Mouse (Mus musculus) intestine, embryonic 15.5 days (tissue): Measurements from ENCODE around the gene Ube2l6. TPM values are rescaled to one million over a fixed set of nuclear protein-coding genes. Genes with fewer than 3 reads are reported as not detected.
A peak's percentile ranks its signal among the peaks of the same experiment; 100 is the strongest.

ENCODE experiments used
- ATAC-seq: fragments of 200-750 bp; cut with Nextera tagmentation; 2 replicates; pipeline ENCODE4 v1.8.0; 2017; ENCODE audit warnings: moderate TSS enrichment, moderate library complexity
- H3K27ac ChIP-seq: fragments of 300-500 bp; sonication (generic); 2 replicates; pipeline ENCODE4 v1.5.1; 2015; ENCODE audit warnings: mild to moderate bottlenecking, inconsistent platforms
- H3K27me3 ChIP-seq: fragments of 300-500 bp; sonication (generic); replicated peaks from 2 replicates; pipeline ENCODE4 v1.6.1; 2015; ENCODE audit warnings: inconsistent platforms
- H3K36me3 ChIP-seq: fragments of 300-500 bp; sonication (generic); 2 replicates; pipeline ENCODE4 v1.6.1; 2015; ENCODE audit warnings: inconsistent platforms
- H3K4me1 ChIP-seq: fragments of 300-500 bp; sonication (generic); replicated peaks from 2 replicates; pipeline ENCODE4 v1.6.1; 2015; ENCODE audit warnings: inconsistent platforms
- H3K4me2 ChIP-seq: fragments of 300-500 bp; sonication (generic); replicated peaks from 2 replicates; pipeline ENCODE4 v1.6.1; 2015; ENCODE audit warnings: mild to moderate bottlenecking, inconsistent platforms
- H3K4me3 ChIP-seq: fragments of 300-500 bp; sonication (generic); replicated peaks from 2 replicates; pipeline ENCODE4 v1.5.1; 2015; ENCODE audit warnings: inconsistent platforms
- H3K9ac ChIP-seq: fragments of 300-500 bp; sonication (generic); 2 replicates; pipeline ENCODE4 v1.6.1; 2015; ENCODE audit warnings: inconsistent platforms
- H3K9me3 ChIP-seq: fragments of 300-500 bp; sonication (generic); 2 replicates; pipeline ENCODE4 v1.6.1; 2016; ENCODE audit warnings: inconsistent platforms
- WGBS: fragments of 180-500 bp; shearing (Covaris S2); methylation state at CpG from one replicate; pipeline ENCODE4 v1.1.7; 2015; 5-methylcytosine and 5-hydroxymethylcytosine counted together
- polyA plus RNA-seq: library from polyadenylated mRNA; unstranded; fragments of >200 nt; fragmentation: Nextera tagmentation; extraction: Ambion mirVana; gene quantifications from 2 replicates; pipeline ENCODE4 v1.2.1, GENCODE M21; 2015

Ube2l6 gene
- polyA plus RNA-seq, 1 experiment from 2014 or later = 46.5 TPM

DNA sequence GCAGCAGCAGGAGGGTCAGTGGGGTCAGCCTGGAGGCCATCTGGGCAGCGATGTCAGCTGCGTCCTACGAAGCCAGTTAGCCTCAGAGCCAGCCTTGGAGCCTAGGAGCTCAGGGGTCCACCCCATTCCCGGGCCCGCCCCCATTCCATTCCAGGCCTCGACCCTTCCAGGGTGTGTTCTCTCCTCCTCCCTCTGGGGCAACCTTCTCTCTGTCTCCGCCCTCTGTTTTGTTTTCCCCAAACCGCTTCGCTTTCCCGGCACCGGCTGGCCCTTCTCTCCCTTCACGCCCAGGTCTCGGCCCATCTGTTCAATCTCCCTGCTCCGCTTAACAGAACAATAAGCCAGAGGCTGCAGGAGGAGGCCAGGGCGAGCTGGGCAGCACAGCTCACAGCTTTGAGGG lies 23.9 kb upstream of the Ube2l6 start:
- no peaks in the 10 kb centered on the region for H3K36me3 ChIP-seq
- H3K4me3 ChIP-seq = peak overlapping the region; percentile 26
- no peaks in the 10 kb centered on the region for H3K27me3 ChIP-seq
- H3K27ac ChIP-seq = peak overlapping the region; percentile 65
- ATAC-seq = peak; percentile 95
- H3K4me1 ChIP-seq = peaks cover 8% of the 10 kb centered on the region; the same call in 1 of the 2 replicates
- 5% methylated on average over 15 of the region's 15 CpGs for WGBS
- H3K9ac ChIP-seq = peak overlapping the region; percentile 31
- peak overlapping the region; percentile 58 for H3K4me2 ChIP-seq
- H3K9me3 ChIP-seq = no peaks in the 10 kb centered on the region

DNA sequence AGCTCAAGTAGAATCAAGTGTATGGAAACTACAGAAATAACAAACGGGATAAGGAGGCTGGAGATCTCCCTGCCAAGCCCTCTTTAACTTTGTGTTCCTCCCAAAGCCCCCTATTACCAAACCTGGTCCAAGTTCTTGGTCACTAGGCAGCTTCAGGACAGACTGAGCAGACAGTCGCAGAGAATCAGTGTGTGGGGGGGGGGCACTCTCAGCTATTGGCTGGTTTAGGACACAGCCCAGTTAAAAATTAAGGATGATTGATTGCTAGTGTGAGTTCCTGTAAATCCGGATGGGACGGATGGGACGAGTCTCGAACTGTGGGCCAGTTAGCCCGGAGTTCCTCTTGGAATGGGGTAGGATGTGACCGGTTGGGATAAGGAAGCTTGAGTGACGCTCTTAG lies 23.4 kb upstream of the Ube2l6 start, which contains the start of gene Serping1:
TSS of gene Serping1 (minus strand) at position 204 of the 400 bp plus-strand sequence.
- H3K36me3 ChIP-seq = no peaks in the 10 kb centered on the region
- peak within 1 kb of the TSS; percentile 67 for H3K27ac ChIP-seq
- H3K4me1 ChIP-seq = peaks cover 8% of the 10 kb centered on the region; the same call in 1 of the 2 replicates
- ATAC-seq = peak; percentile 37
- no peaks in the 10 kb centered on the region for H3K9me3 ChIP-seq
- H3K4me3 ChIP-seq = peak within 1 kb of the TSS; percentile 26
- no peaks in the 10 kb centered on the region for H3K27me3 ChIP-seq
- peak within 1 kb of the TSS; percentile 58 for H3K4me2 ChIP-seq
- peak within 1 kb of the TSS; percentile 31 for H3K9ac ChIP-seq
- 49% methylated on average over 9 of the region's 9 CpGs for WGBS

DNA sequence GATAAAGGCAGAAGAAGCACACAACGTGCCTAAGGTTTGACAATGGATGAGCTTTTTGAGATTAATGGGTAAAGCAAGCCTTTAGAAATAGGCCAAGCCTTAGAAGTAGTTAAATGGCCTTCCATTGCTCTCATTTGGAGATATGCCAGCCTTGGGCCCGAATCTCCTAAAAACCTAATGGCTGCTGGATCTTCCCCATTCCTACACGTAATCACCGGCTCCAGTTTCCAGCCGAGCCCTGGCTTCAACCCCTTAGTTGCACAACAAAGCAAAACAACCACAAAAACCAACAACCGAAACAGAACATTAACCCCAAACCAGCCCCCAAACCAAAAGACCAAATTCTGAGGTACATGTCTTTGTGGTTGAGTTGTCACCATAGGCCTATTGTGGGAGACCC lies 23.0 kb upstream of the Ube2l6 start:
- ATAC-seq = no peak
- no peaks in the 10 kb centered on the region for H3K9me3 ChIP-seq
- H3K27me3 ChIP-seq = no peaks in the 10 kb centered on the region
- no peak overlapping the region for H3K9ac ChIP-seq
- 74% methylated on average over 6 of the region's 6 CpGs for WGBS
- no peak overlapping the region for H3K4me2 ChIP-seq
- H3K4me3 ChIP-seq = no peak overlapping the region
- H3K27ac ChIP-seq = peak overlapping the region; percentile 67
- peaks cover 8% of the 10 kb centered on the region; the same call in 1 of the 2 replicates for H3K4me1 ChIP-seq
- no peaks in the 10 kb centered on the region for H3K36me3 ChIP-seq

DNA sequence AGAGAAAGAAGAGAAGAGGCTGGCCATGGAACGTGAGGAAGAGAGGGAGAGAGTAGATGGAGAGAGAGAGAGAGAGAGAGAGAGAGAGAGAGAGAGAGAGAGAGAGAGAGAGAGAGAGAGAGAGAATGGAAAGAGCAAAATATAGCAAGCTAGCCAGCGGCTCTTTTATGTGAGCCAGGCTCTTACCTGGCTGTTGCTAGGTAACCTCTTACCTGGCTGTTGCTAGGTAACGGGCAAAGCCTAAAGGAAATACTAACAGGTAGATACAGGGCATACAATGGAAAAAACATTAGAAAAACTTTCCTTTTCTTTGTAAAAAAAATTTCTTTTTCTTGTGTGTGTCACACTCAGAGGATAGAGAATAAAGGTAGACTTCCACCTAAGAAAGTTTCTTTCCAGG lies 20.9 kb upstream of the Ube2l6 start:
- Histone ChIP-seq H3K4me2 (no peak overlapping the region), H3K27me3 (no peaks in the 10 kb centered on the region), H3K27ac (no peak overlapping the region), H3K36me3 (no peaks in the 10 kb centered on the region), H3K4me3 (no peak overlapping the region), H3K9me3 (no peaks in the 10 kb centered on the region), H3K4me1 (peaks cover 8% of the 10 kb centered on the region; the same call in 1 of the 2 replicates), H3K9ac (no peak overlapping the region)
- 51% methylated on average over 3 of the region's 3 CpGs for WGBS
- no peak for ATAC-seq

GRCm38 (mm10) chr2:84779210-84779609 lies 19.4 kb upstream of the Ube2l6 start:
- H3K4me3 ChIP-seq = no peak overlapping the region
- no peak overlapping the region for H3K4me2 ChIP-seq
- 44% methylated on average over 6 of the region's 6 CpGs for WGBS
- H3K9me3 ChIP-seq = no peaks in the 10 kb centered on the region
- peaks cover 6% of the 10 kb centered on the region; the same call in 1 of the 2 replicates for H3K4me1 ChIP-seq
- H3K36me3 ChIP-seq = no peaks in the 10 kb centered on the region
- no peak for ATAC-seq
- no peaks in the 10 kb centered on the region for H3K27me3 ChIP-seq
- H3K27ac ChIP-seq = no peak overlapping the region
- H3K9ac ChIP-seq = no peak overlapping the region

- H3K27me3 ChIP-seq = no peaks in the 10 kb centered on the region
- H3K4me2 ChIP-seq = no peak overlapping the region
- H3K36me3 ChIP-seq = no peaks in the 10 kb centered on the region
- H3K27ac ChIP-seq = no peak overlapping the region
- no peak overlapping the region for H3K4me3 ChIP-seq
- ATAC-seq = no peak
- H3K9me3 ChIP-seq = no peaks in the 10 kb centered on the region
- no peaks in the 10 kb centered on the region for H3K4me1 ChIP-seq
- H3K9ac ChIP-seq = no peak overlapping the region
- 82% methylated on average over 1 of the region's 1 CpGs for WGBS
Measured at GRCm38 (mm10) chr2:84783315-84783714, 15.3 kb upstream of the Ube2l6 start.

DNA sequence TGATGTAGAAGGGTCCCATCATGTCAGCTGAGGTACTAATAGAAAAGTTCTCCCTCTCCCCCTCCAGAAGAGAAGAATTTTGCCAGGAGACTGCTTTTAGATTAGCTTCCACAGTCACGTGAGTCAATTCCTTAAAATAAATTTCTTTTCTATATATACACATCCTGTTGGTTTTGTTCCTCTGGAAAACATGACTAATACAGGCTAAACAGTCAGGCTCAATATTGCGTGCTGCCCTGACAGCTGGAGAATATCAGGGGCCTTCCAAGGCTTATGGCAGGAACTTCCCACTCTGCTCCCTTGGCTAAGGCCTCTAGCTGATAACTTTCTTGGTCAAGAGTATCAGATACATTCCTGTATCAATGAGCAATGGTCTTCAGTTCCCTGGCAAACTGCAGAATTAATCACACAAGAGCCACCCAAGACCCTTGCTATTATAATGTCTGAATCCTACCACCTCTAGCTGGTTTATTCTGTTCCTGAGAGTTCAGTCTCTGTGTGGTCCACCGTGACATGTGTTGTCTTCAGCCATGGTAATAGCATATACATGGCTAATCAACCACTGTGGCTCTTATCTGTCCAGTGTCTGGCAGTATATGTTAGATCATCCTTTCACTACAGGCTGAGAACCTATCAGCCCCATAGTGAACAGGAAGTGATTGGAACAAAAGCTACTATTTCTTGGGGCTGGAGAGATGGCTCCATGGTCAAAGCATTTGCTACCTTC lies 14.6 kb upstream of the Ube2l6 start:
- no peaks in the 10 kb centered on the region for H3K27me3 ChIP-seq
- H3K4me1 ChIP-seq = no peaks in the 10 kb centered on the region
- H3K4me2 ChIP-seq = no peak overlapping the region
- WGBS = 49% methylated on average over 3 of the region's 3 CpGs
- H3K9me3 ChIP-seq = no peaks in the 10 kb centered on the region
- ATAC-seq = 0 out of 2 replicates have a peak, but pooled peaks have one; percentile 53
- H3K9ac ChIP-seq = no peak overlapping the region
- H3K4me3 ChIP-seq = no peak overlapping the region
- no peaks in the 10 kb centered on the region for H3K36me3 ChIP-seq
- peak overlapping the region; percentile 54; the same call in 1 of the 2 replicates for H3K27ac ChIP-seq

GRCm38 (mm10) chr2:84788316-84788715 lies 10.3 kb upstream of the Ube2l6 start:
- Histone ChIP-seq H3K27ac (no peak overlapping the region), H3K9me3 (no peaks in the 10 kb centered on the region), H3K4me3 (no peak overlapping the region), H3K4me2 (no peak overlapping the region), H3K27me3 (no peaks in the 10 kb centered on the region), H3K4me1 (no peaks in the 10 kb centered on the region), H3K9ac (no peak overlapping the region), H3K36me3 (no peaks in the 10 kb centered on the region)
- WGBS = 67% methylated on average over 3 of the region's 3 CpGs
- no peak for ATAC-seq

GRCm38 (mm10) chr2:84790418-84790817 lies 8.2 kb upstream of the Ube2l6 start:
- Histone ChIP-seq H3K27me3 (no peaks in the 10 kb centered on the region), H3K4me3 (no peak overlapping the region), H3K4me2 (no peak overlapping the region), H3K36me3 (no peaks in the 10 kb centered on the region), H3K27ac (no peak overlapping the region), H3K4me1 (no peaks in the 10 kb centered on the region), H3K9me3 (no peaks in the 10 kb centered on the region), H3K9ac (no peak overlapping the region)
- ATAC-seq = no peak
- 57% methylated on average over 9 of the region's 9 CpGs for WGBS

DNA sequence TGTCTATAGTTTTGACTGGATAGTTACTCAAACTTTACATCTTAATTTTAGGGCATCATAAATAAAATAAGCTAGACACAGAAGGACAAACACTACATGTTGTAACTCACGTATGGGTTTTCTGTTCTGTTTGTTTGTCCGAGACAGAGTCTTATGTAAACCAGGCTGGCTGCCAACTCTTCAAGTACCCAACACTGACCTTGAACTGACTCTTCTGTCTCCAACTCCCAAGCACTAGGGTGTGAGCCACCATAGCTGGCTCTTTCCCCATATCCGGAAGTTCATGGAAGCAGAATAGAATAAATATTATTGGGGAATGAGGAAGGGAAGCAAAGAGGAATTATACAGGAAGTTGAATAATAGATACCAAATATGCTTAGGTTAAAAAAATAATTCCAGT lies 6.1 kb upstream of the Ube2l6 start:
- Histone ChIP-seq H3K9ac (no peak overlapping the region), H3K27me3 (no peaks in the 10 kb centered on the region), H3K36me3 (no peaks in the 10 kb centered on the region), H3K4me2 (no peak overlapping the region), H3K27ac (no peak overlapping the region), H3K4me1 (no peaks in the 10 kb centered on the region), H3K4me3 (no peak overlapping the region), H3K9me3 (no peaks in the 10 kb centered on the region)
- WGBS = 47% methylated on average over 3 of the region's 3 CpGs
- no peak for ATAC-seq

- Histone ChIP-seq H3K9me3 (no peaks in the 10 kb centered on the region), H3K27ac (no peak overlapping the region), H3K4me1 (0 out of 2 replicates have a peak, but pooled peaks cover 3% of the 10 kb centered on the region), H3K4me3 (no peak overlapping the region), H3K9ac (no peak overlapping the region), H3K36me3 (no peaks in the 10 kb centered on the region), H3K4me2 (no peak overlapping the region), H3K27me3 (no peaks in the 10 kb centered on the region)
- WGBS = 86% methylated on average over 3 of the region's 3 CpGs
- ATAC-seq = no peak
Measured at GRCm38 (mm10) chr2:84793154-84793553, 5.5 kb upstream of the Ube2l6 start.

GRCm38 (mm10) chr2:84793871-84794270 lies 4.8 kb upstream of the Ube2l6 start:
- H3K27ac ChIP-seq = no peak overlapping the region
- no peak overlapping the region for H3K4me3 ChIP-seq
- no peak overlapping the region for H3K9ac ChIP-seq
- H3K4me1 ChIP-seq = peaks cover 6% of the 10 kb centered on the region; the same call in 1 of the 2 replicates
- no peak for ATAC-seq
- no peaks in the 10 kb centered on the region for H3K36me3 ChIP-seq
- no peak overlapping the region for H3K4me2 ChIP-seq
- WGBS = 84% methylated on average over 3 of the region's 3 CpGs
- no peaks in the 10 kb centered on the region for H3K27me3 ChIP-seq
- H3K9me3 ChIP-seq = no peaks in the 10 kb centered on the region
